Mouse (Mus musculus): ENCODE measurements around the gene Nars2. TPM values are rescaled to one million over a fixed set of nuclear protein-coding genes. Genes with fewer than 3 reads are reported as not detected.

Gene Nars2
- total and polyA plus RNA-seq, 3 experiments: 12.1 to 19.1 (median 14.6) TPM

DNA sequence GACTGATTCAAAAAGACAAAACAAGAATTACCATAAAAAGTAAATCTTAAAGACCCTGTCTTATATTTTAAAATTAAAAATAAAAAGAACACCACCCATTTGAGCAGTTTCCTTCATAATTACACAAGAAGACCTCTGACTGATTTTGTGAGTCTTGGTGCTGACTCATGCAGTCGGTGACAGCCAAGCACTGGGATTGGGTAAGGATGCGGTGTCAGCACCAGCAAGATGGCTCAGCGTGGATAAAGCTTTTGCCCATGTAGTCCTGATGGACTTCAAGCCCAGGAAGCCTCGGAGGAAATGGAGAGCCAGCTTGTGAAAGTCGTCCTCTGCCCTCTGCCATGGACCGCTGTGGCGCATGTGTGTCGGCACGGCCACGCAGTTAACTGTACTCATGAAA, 77.8 kb downstream of the Nars2 start:
- Histone ChIP-seq H3K27me3 (replicated peaks) (no peaks in the 10 kb centered on the region), H3K79me2 (replicated peaks; ENCODE audit: control insufficient read depth, extremely low read depth, insufficient read depth, poor library complexity, severe bottlenecking) (no peaks in the 10 kb centered on the region), H3K4me3 (replicated peaks in 1 of 3; ENCODE audit: low read depth in 2 of 3, low read length in 2 of 3, poor library complexity in 1 of 3) (no peak overlapping the region), H3K9ac (ENCODE audit: insufficient read depth, low read depth) (no peak overlapping the region), H3K4me2 (ENCODE audit: insufficient read depth, low read depth, poor library complexity, severe bottlenecking) (no peak overlapping the region), H3K4me1 (ENCODE audit: control insufficient read depth in 1 of 2, insufficient read depth in 2 of 2) (peaks cover 0 to 16% of the 10 kb centered on the region in 2 experiments; a peak in 2 of 4 replicates), H3K27ac (ENCODE audit: insufficient read depth, low read depth) (no peak overlapping the region), H3K9me3 (replicated peaks; ENCODE audit: low read length) (no peaks in the 10 kb centered on the region), H3K36me3 (replicated peaks in 1 of 2; ENCODE audit: control insufficient read depth in 1 of 2, insufficient read depth in 1 of 2, low read length in 1 of 2) (peaks cover 10 to 39% of the 10 kb centered on the region in 2 experiments)
- in situ Hi-C loops (cut with MboI; ENCODE audit: low pct_ligation_motif_present, low pct_unique_long_range_greater_than_20kb, low sequenced_read_pairs) (no loop called here), dilution Hi-C loops (cut with MboI; ENCODE audit: extremely low pct_ligation_motif_present, extremely low pct_unique_long_range_greater_than_20kb, low sequenced_read_pairs) (no loop called here)
- TF ChIP-seq CHD1 (IDR thresholded peaks at IDR 0.05; ENCODE audit: low read depth, low read length) (no peak), BHLHE40 (IDR thresholded peaks at IDR 0.05; ENCODE audit: low read depth, low read length) (no peak), USF2 (conservative IDR thresholded peaks at IDR 0.05; ENCODE audit: low read depth, low read length) (no peak), ZKSCAN1 (IDR thresholded peaks at IDR 0.05; ENCODE audit: borderline replicate concordance, low read depth, low read length) (no peak), ETS1 (conservative IDR thresholded peaks at IDR 0.05; ENCODE audit: low read depth, low read length) (no peak), TCF12 (IDR thresholded peaks at IDR 0.05; ENCODE audit: low read depth, low read length) (no peak), E2F4 (IDR thresholded peaks at IDR 0.05; ENCODE audit: insufficient replicate concordance, low read depth, low read length) (no peak), SIN3A (IDR thresholded peaks at IDR 0.05; ENCODE audit: low read length) (no peak), NRF1 (IDR thresholded peaks at IDR 0.05; ENCODE audit: low read depth, low read length) (no peak), PAX5 (IDR thresholded peaks at IDR 0.05; ENCODE audit: low read length) (no peak), MXI1 (IDR thresholded peaks at IDR 0.05; ENCODE audit: low read depth, low read length) (no peak), NELFE (IDR thresholded peaks at IDR 0.05; ENCODE audit: low read depth, low read length) (no peak), ZC3H11A (IDR thresholded peaks at IDR 0.05; ENCODE audit: low read depth, low read length) (no peak), UBTF (IDR thresholded peaks at IDR 0.05; ENCODE audit: low read depth, low read length) (no peak), TBP (conservative IDR thresholded peaks at IDR 0.05; ENCODE audit: low read depth, low read length) (no peak), JUN (IDR thresholded peaks at IDR 0.05; ENCODE audit: insufficient read depth, low read depth, low read length) (no peak), USF1 (IDR thresholded peaks at IDR 0.05; ENCODE audit: low read depth, low read length) (no peak)
- no peak for DNase-seq (ENCODE audit: extremely low read depth)

DNA sequence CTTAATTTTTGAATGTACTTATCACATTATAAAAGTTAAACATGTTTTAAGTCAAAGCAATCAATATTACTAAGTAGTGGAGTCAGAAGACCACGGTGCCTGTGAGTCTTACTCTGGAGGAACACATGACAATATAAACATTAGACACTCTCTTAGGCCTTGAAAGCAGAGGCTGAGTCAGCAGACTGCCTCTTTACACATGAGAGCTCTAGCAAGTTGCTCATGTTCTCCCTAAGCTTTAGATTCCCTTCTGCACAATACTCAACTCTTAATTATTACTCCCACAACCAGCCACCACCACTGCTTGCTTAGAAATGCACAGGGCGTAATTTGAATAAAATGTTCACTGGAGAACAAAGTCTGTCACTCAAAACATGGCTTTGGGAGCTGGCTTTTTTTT, 81.1 kb downstream of the Nars2 start:
- Histone ChIP-seq H3K9me3 (replicated peaks; ENCODE audit: low read length) (no peaks in the 10 kb centered on the region), H3K9ac (ENCODE audit: insufficient read depth, low read depth) (no peak overlapping the region), H3K4me3 (replicated peaks in 1 of 3; ENCODE audit: low read depth in 2 of 3, low read length in 2 of 3, poor library complexity in 1 of 3) (no peak overlapping the region), H3K4me1 (ENCODE audit: control insufficient read depth in 1 of 2, insufficient read depth in 2 of 2) (peaks cover 0 to 21% of the 10 kb centered on the region in 2 experiments; a peak in 2 of 4 replicates), H3K36me3 (replicated peaks in 1 of 2; ENCODE audit: control insufficient read depth in 1 of 2, insufficient read depth in 1 of 2, low read length in 1 of 2) (peaks cover 3 to 45% of the 10 kb centered on the region in 2 experiments), H3K27ac (ENCODE audit: insufficient read depth, low read depth) (no peak overlapping the region), H3K27me3 (replicated peaks) (no peaks in the 10 kb centered on the region), H3K4me2 (ENCODE audit: insufficient read depth, low read depth, poor library complexity, severe bottlenecking) (no peak overlapping the region), H3K79me2 (replicated peaks; ENCODE audit: control insufficient read depth, extremely low read depth, insufficient read depth, poor library complexity, severe bottlenecking) (no peaks in the 10 kb centered on the region)
- 0 out of 2 replicates have a peak, but pooled peaks have one; percentile 27 for TF ChIP-seq MAFK (IDR thresholded peaks at IDR 0.05; ENCODE audit: insufficient replicate concordance, low read length)
- TF ChIP-seq UBTF (IDR thresholded peaks at IDR 0.05; ENCODE audit: low read depth, low read length): no peak
- in situ Hi-C loops (cut with MboI; ENCODE audit: low pct_ligation_motif_present, low pct_unique_long_range_greater_than_20kb, low sequenced_read_pairs): no loop called here
- dilution Hi-C loops (cut with MboI; ENCODE audit: extremely low pct_ligation_motif_present, extremely low pct_unique_long_range_greater_than_20kb, low sequenced_read_pairs): no loop called here
- no peak for DNase-seq (ENCODE audit: extremely low read depth)

Measured in CH12.LX (cell line).